Mouse (Mus musculus) limb, embryonic 15.5 days (tissue): ENCODE measurements around the gene Adsl. TPM values are rescaled to one million over a fixed set of nuclear protein-coding genes. Genes with fewer than 3 reads are reported as not detected.
A peak's percentile ranks its signal among the peaks of the same experiment; 100 is the strongest.

Experiments
- ATAC-seq: fragments of 200-750 bp; cut with Nextera tagmentation; 2 replicates; pipeline ENCODE4 v1.8.0; 2017; ENCODE audit warnings: low read depth, moderate TSS enrichment; ENCODE audit not compliant: insufficient number of reproducible peaks, low FRiP score, low TSS enrichment
- H3K27ac ChIP-seq: fragments of 300-500 bp; sonication (generic); 2 replicates; pipeline ENCODE4 v1.5.1; 2015; ENCODE audit warnings: moderate library complexity, mild to moderate bottlenecking, inconsistent platforms
- H3K27me3 ChIP-seq: fragments of 300-500 bp; sonication (generic); 2 replicates; pipeline ENCODE4 v1.6.1; 2015; ENCODE audit warnings: inconsistent platforms
- H3K36me3 ChIP-seq: fragments of 300-500 bp; sonication (generic); 2 replicates; pipeline ENCODE4 v1.6.1; 2015; ENCODE audit warnings: inconsistent platforms
- H3K4me1 ChIP-seq: fragments of 300-500 bp; sonication (generic); 2 replicates; pipeline ENCODE4 v1.6.1; 2015; ENCODE audit warnings: inconsistent platforms
- H3K4me2 ChIP-seq: fragments of 300-500 bp; sonication (generic); 2 replicates; pipeline ENCODE4 v1.6.1; 2015; ENCODE audit warnings: mild to moderate bottlenecking, inconsistent platforms
- H3K4me3 ChIP-seq: fragments of 300-500 bp; sonication (generic); 2 replicates; pipeline ENCODE4 v1.5.1; 2015; ENCODE audit warnings: mild to moderate bottlenecking, inconsistent platforms
- H3K9ac ChIP-seq: fragments of 300-500 bp; sonication (generic); 2 replicates; pipeline ENCODE4 v1.6.1; 2015; ENCODE audit warnings: inconsistent platforms
- H3K9me3 ChIP-seq: fragments of 300-500 bp; sonication (generic); 2 replicates; pipeline ENCODE4 v1.6.1; 2016; ENCODE audit warnings: inconsistent platforms
- WGBS: fragments of 180-500 bp; shearing (Covaris S2); methylation state at CpG from one replicate; pipeline ENCODE4 v1.1.7; 2015; 5-methylcytosine and 5-hydroxymethylcytosine counted together
- polyA plus RNA-seq: library from polyadenylated mRNA; unstranded; fragments of >200 nt; fragmentation: Nextera tagmentation; extraction: Ambion mirVana; gene quantifications from 2 replicates; pipeline ENCODE4 v1.2.1, GENCODE M21; 2015

Gene Adsl
- polyA plus RNA-seq, 1 experiment from 2014 or later, result 140 TPM

DNA sequence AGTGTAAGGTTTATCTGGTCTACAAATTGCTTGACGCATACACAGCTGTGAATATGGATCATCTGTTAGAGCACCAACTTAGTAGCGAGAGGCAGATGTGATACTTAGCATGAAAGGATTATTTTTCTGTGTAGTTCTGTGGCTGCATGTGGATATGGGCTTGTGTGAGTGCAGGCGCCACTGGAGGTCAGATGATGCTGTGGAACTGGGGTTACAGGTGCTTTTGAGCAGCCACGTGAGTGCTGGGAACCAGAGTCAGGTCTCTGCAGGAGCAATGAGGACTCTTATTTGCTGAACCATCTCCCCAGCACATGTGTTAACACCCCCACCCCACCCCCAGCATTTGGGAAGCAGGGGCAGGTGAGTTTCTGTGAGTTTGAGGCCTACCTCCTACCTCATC, 1.1 kb downstream of the Adsl start:
- no peaks in the 10 kb centered on the region for H3K9me3 ChIP-seq
- H3K36me3 ChIP-seq, result peaks cover 25% of the 10 kb centered on the region
- H3K27ac ChIP-seq, result no peak overlapping the region
- H3K4me3 ChIP-seq, result peak overlapping the region; percentile 89
- 0 out of 2 replicates have a peak overlapping the region, but pooled peaks have one; percentile 11 for H3K9ac ChIP-seq
- peak overlapping the region; percentile 74 for H3K4me2 ChIP-seq
- H3K27me3 ChIP-seq, result no peaks in the 10 kb centered on the region
- 48% methylated on average over 4 of the region's 4 CpGs for WGBS
- H3K4me1 ChIP-seq, result peaks cover 9% of the 10 kb centered on the region
- ATAC-seq, result no peak

- H3K9ac ChIP-seq, result 0 out of 2 replicates have a peak overlapping the region, but pooled peaks have one; percentile 11
- 0 out of 2 replicates have a peak overlapping the region, but pooled peaks have one; percentile 89 for H3K4me3 ChIP-seq
- 92% methylated on average over 7 of the region's 7 CpGs for WGBS
- no peaks in the 10 kb centered on the region for H3K9me3 ChIP-seq
- H3K27ac ChIP-seq, result no peak overlapping the region
- no peak for ATAC-seq
- H3K4me1 ChIP-seq, result peaks cover 9% of the 10 kb centered on the region
- no peaks in the 10 kb centered on the region for H3K27me3 ChIP-seq
- H3K4me2 ChIP-seq, result peak overlapping the region; percentile 74; the same call in 1 of the 2 replicates
- H3K36me3 ChIP-seq, result peaks cover 31% of the 10 kb centered on the region
Observed at GRCm38 (mm10) chr15:80950055-80950454, 1.8 kb downstream of the Adsl start.

DNA sequence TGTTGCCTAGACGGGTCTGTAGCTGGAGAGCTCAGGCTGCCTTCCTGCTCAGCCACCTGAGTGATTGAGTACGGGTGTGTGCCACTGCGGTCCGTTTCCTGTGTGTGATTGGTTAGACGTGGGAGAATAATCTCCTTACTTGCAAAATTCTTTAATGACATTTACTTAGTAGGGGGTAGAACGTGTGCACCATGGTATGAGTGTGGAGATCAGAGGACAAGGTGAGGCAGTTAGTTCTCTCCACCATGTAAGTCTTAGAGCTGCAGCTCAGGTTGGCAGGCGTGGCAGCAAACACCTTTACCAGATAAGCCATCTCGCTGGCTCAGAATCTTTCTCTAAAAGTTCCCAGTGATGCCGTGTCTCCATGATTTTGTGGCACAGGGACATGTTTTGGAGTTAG, 5.7 kb downstream of the Adsl start:
- Histone ChIP-seq H3K36me3 (peaks cover 64% of the 10 kb centered on the region), H3K4me1 (peaks cover 9% of the 10 kb centered on the region), H3K27ac (no peak overlapping the region), H3K4me2 (no peak overlapping the region), H3K9me3 (no peaks in the 10 kb centered on the region), H3K4me3 (no peak overlapping the region), H3K27me3 (no peaks in the 10 kb centered on the region), H3K9ac (no peak overlapping the region)
- 89% methylated on average over 9 of the region's 9 CpGs for WGBS
- no peak for ATAC-seq

- no peak overlapping the region for H3K9ac ChIP-seq
- no peak for ATAC-seq
- 87% methylated on average over 3 of the region's 3 CpGs for WGBS
- H3K27me3 ChIP-seq, result no peaks in the 10 kb centered on the region
- no peak overlapping the region for H3K4me3 ChIP-seq
- H3K27ac ChIP-seq, result no peak overlapping the region
- no peaks in the 10 kb centered on the region for H3K9me3 ChIP-seq
- no peak overlapping the region for H3K4me2 ChIP-seq
- H3K4me1 ChIP-seq, result peaks cover 3% of the 10 kb centered on the region
- H3K36me3 ChIP-seq, result peaks cover 72% of the 10 kb centered on the region
Observed at GRCm38 (mm10) chr15:80954861-80955260, 6.6 kb downstream of the Adsl start.

- H3K9ac ChIP-seq, result no peak overlapping the region
- H3K9me3 ChIP-seq, result no peaks in the 10 kb centered on the region
- H3K4me3 ChIP-seq, result no peak overlapping the region
- 92% methylated on average over 12 of the region's 12 CpGs for WGBS
- peaks cover 83% of the 10 kb centered on the region for H3K36me3 ChIP-seq
- H3K4me1 ChIP-seq, result no peaks in the 10 kb centered on the region
- H3K27ac ChIP-seq, result no peak overlapping the region
- no peak for ATAC-seq
- H3K4me2 ChIP-seq, result no peak overlapping the region
- no peaks in the 10 kb centered on the region for H3K27me3 ChIP-seq
Observed at GRCm38 (mm10) chr15:80955836-80956438, 7.6 kb downstream of the Adsl start.

DNA sequence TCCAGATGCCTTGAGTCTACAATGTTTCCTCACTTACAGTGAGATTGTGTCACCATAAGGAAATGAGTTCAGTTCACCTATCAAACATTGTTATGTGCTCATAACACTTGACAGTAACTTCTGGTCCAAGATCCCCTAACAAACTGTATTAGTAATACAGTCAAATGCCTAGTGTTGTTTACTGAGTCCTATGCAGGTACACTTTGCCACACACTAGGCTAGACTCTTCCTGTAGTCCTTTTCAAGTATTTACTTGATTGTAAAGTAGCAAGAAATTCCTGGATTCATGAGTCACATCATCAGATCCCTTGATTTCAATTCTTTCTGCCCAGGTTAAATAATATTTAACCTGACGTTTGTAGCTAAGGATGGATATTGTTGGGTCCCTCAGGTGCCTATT, 21.1 kb downstream of the Adsl start:
- no peak overlapping the region for H3K27ac ChIP-seq
- H3K36me3 ChIP-seq, result peaks cover 60% of the 10 kb centered on the region
- no peaks in the 10 kb centered on the region for H3K27me3 ChIP-seq
- no peaks in the 10 kb centered on the region for H3K4me1 ChIP-seq
- no peaks in the 10 kb centered on the region for H3K9me3 ChIP-seq
- H3K4me2 ChIP-seq, result no peak overlapping the region
- no peak overlapping the region for H3K9ac ChIP-seq
- no peak overlapping the region for H3K4me3 ChIP-seq
- WGBS, result 94% methylated on average over 1 of the region's 1 CpGs
- no peak for ATAC-seq

GRCm38 (mm10) chr15:80974311-80974710, 26.0 kb downstream of the Adsl start:
- 18% methylated on average over 5 of the region's 5 CpGs for WGBS

GRCm38 (mm10) chr15:80975666-80976065, 27.4 kb downstream of the Adsl start:
- no peak overlapping the region for H3K9ac ChIP-seq
- H3K4me2 ChIP-seq, result no peak overlapping the region
- no peaks in the 10 kb centered on the region for H3K27me3 ChIP-seq
- H3K36me3 ChIP-seq, result 0 out of 2 replicates have a peak, but pooled peaks cover 4% of the 10 kb centered on the region
- no peaks in the 10 kb centered on the region for H3K9me3 ChIP-seq
- H3K4me1 ChIP-seq, result peaks cover 11% of the 10 kb centered on the region; the same call in 1 of the 2 replicates
- no peak for ATAC-seq
- 80% methylated on average over 3 of the region's 3 CpGs for WGBS
- no peak overlapping the region for H3K4me3 ChIP-seq
- no peak overlapping the region for H3K27ac ChIP-seq

More at GRCm38 (mm10) chr15:80974311-80974710, 26.0 kb downstream of the Adsl start:
- no peak overlapping the region for H3K27ac ChIP-seq
- peaks cover 17% of the 10 kb centered on the region for H3K36me3 ChIP-seq
- H3K9ac ChIP-seq, result no peak overlapping the region
- H3K27me3 ChIP-seq, result no peaks in the 10 kb centered on the region
- H3K9me3 ChIP-seq, result no peaks in the 10 kb centered on the region
- peaks cover 11% of the 10 kb centered on the region; the same call in 1 of the 2 replicates for H3K4me1 ChIP-seq
- H3K4me2 ChIP-seq, result no peak overlapping the region
- no peak for ATAC-seq
- H3K4me3 ChIP-seq, result no peak overlapping the region

DNA sequence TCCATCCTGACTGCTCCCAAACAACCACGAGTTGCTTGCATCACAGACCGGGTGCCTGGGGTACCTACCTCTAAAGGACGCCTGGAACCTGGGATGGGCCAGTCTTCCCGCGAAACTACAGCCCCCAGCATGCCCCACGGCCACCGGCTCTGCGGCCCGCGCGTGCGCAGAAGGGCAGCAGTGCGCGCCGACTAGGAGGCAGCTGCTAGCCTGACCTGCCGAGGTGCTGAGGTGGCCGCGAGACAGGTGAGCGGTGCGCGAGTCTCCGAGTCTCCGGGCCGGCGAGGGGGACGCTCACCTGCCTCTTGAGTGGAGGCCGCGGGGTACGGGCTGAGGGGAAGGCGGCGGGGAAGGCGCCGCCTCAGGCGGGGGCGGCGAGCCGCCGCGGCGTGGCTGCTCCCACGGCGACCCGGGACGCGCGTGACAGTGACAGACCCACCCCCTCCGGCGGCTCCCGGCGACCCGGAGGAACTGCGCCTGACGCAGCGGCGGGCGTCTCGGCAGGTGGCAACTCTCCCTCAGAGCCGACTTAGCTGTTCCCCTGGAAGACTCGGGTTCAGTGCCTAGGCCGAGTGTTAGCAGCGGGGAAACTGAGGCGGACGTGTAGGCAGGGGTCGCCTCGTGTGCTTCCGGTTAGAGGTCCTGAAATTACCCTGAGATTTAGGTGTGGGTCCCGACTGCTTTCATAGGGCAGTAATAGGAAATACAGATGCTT, 29.5 kb downstream of the Adsl start, which contains the start of gene Sgsm3:
Gene Sgsm3, plus strand, starts transcription at position 146 of the 715 bp plus-strand sequence.
- no peaks in the 10 kb centered on the region for H3K27me3 ChIP-seq
- peak within 1 kb of the TSS; percentile 89 for H3K4me3 ChIP-seq
- no peaks in the 10 kb centered on the region for H3K36me3 ChIP-seq
- H3K9ac ChIP-seq, result peak within 1 kb of the TSS; percentile 71
- peaks cover 11% of the 10 kb centered on the region; the same call in 1 of the 2 replicates for H3K4me1 ChIP-seq
- H3K27ac ChIP-seq, result no peak within 1 kb of the TSS
- H3K4me2 ChIP-seq, result peak within 1 kb of the TSS; percentile 76
- peak; percentile 84 for ATAC-seq
- no peaks in the 10 kb centered on the region for H3K9me3 ChIP-seq
- under 1% methylated on average over 67 of the region's 67 CpGs for WGBS

GRCm38 (mm10) chr15:80979611-80980010, 31.3 kb downstream of the Adsl start:
- H3K9me3 ChIP-seq, result no peaks in the 10 kb centered on the region
- H3K4me2 ChIP-seq, result no peak overlapping the region
- no peaks in the 10 kb centered on the region for H3K27me3 ChIP-seq
- ATAC-seq, result no peak
- H3K4me3 ChIP-seq, result no peak overlapping the region
- H3K4me1 ChIP-seq, result peaks cover 11% of the 10 kb centered on the region; the same call in 1 of the 2 replicates
- no peak overlapping the region for H3K9ac ChIP-seq
- no peaks in the 10 kb centered on the region for H3K36me3 ChIP-seq
- no peak overlapping the region for H3K27ac ChIP-seq
- 78% methylated on average over 4 of the region's 4 CpGs for WGBS

DNA sequence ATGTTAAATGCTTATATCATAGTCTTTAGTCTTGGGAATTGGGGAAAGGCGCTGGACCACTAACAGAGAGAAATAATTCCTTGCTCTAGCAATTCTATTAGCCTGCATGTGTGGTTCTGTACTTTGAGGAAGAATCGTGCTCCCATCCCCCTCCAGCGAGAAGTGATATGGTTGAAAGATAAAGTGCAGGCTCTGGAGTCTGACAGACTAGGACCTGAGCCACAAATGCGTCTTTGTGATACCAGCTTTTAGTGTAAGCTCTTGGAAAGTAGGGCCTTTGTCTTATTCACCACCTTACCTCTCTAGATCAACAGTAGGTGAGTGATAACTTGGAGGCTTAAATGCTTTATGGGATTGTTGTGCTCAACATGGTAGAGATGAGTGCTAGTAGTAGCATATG, 32.9 kb downstream of the Adsl start:
- Histone ChIP-seq H3K4me3 (no peak overlapping the region), H3K27me3 (no peaks in the 10 kb centered on the region), H3K27ac (no peak overlapping the region), H3K4me2 (no peak overlapping the region), H3K9me3 (no peaks in the 10 kb centered on the region), H3K36me3 (no peaks in the 10 kb centered on the region), H3K9ac (no peak overlapping the region), H3K4me1 (peaks cover 11% of the 10 kb centered on the region; the same call in 1 of the 2 replicates)
- ATAC-seq, result no peak
- WGBS, result 93% methylated on average over 4 of the region's 4 CpGs

DNA sequence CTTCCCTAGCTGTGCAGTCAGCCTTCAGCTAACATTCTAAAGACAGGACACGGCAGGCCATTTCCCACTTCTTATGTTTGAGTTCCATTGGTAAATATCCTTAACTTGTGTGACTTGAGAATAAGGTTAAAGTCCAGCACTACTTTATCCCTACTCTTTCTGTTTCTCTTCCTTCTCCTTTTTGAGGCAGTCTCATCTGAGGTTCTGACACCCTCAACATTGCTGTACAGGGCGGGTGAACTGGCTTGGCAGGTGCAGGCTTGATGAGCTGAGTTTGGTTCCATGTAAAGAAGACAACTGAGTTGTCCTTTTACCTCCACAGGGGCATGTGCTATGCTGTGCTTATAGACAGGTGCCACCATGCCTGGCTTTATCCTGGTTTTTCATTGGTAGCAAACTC, 35.0 kb downstream of the Adsl start:
- no peak overlapping the region for H3K9ac ChIP-seq
- no peak overlapping the region for H3K4me3 ChIP-seq
- H3K4me1 ChIP-seq, result peaks cover 5% of the 10 kb centered on the region; the same call in 1 of the 2 replicates
- no peaks in the 10 kb centered on the region for H3K36me3 ChIP-seq
- H3K4me2 ChIP-seq, result no peak overlapping the region
- H3K27ac ChIP-seq, result no peak overlapping the region
- ATAC-seq, result no peak
- H3K9me3 ChIP-seq, result no peaks in the 10 kb centered on the region
- WGBS, result 84% methylated on average over 2 of the region's 2 CpGs
- H3K27me3 ChIP-seq, result no peaks in the 10 kb centered on the region
